Mouse (Mus musculus) limb, embryonic 12.5 days (tissue): ENCODE data around the gene Rabac1. TPM values are rescaled to one million over a fixed set of nuclear protein-coding genes. Genes with fewer than 3 reads are reported as not detected.

Experiments
- microRNA-seq: library from miRNA; unstranded; fragments of <30 nt; microRNA quantifications from one replicate; pipeline ENCODE4, GENCODE M21; 2017
- polyA plus RNA-seq: library from polyadenylated mRNA; unstranded; fragments of >200 nt; fragmentation: Nextera tagmentation; extraction: Ambion mirVana; gene quantifications from 2 replicates; pipeline ENCODE4 v1.2.1, GENCODE M21; 2016

The Rabac1 gene
- polyA plus RNA-seq, 1 experiment from 2014 or later: 88.0 TPM

Small RNA genes within 50 kb of the gene (microRNA-seq; reads per million reads assigned to microRNA genes)
- gene Mir7046: not detected
- gene Mir7047: not detected

Other genes with a start within 250 kb of the Rabac1 start
- not detected in 2 replicates for gene Gm4763, start 245.8 kb downstream of the Rabac1 start, polyA plus RNA-seq
- gene Cd177, start 212.4 kb downstream of the Rabac1 start, polyA plus RNA-seq: not detected in 2 replicates
- gene Ceacam10, start 195.5 kb downstream of the Rabac1 start, polyA plus RNA-seq: not detected in 2 replicates
- 14.2 and 22.2 TPM in 2 replicates for gene Gm9844, start 110.5 kb downstream of the Rabac1 start, polyA plus RNA-seq
- gene Lypd4, start 102.8 kb downstream of the Rabac1 start, polyA plus RNA-seq: not detected in 2 replicates
- not detected in 2 replicates for gene Dmrtc2, start 102.7 kb downstream of the Rabac1 start, polyA plus RNA-seq
- gene Rps19, start 88.4 kb downstream of the Rabac1 start, polyA plus RNA-seq: 2,324 and 2,343 TPM in 2 replicates
- 0.51 and 0.86 TPM in 2 replicates for gene Cd79a, start 75.4 kb downstream of the Rabac1 start, polyA plus RNA-seq
- gene Arhgef1, start 69.8 kb downstream of the Rabac1 start, polyA plus RNA-seq: 119 and 126 TPM in 2 replicates
- gene Gm4881, start 28.3 kb downstream of the Rabac1 start, polyA plus RNA-seq: not detected in 2 replicates
- gene Atp1a3, start 33.2 kb upstream of the Rabac1 start, polyA plus RNA-seq: 0.38 and 0.59 TPM in 2 replicates
- 12.4 and 15.0 TPM in 2 replicates for gene Grik5, start 99.6 kb upstream of the Rabac1 start, polyA plus RNA-seq
- gene Zfp574, start 99.8 kb upstream of the Rabac1 start, polyA plus RNA-seq: 39.5 and 40.9 TPM in 2 replicates
- gene Pou2f2, start 207.0 kb upstream of the Rabac1 start, polyA plus RNA-seq: 2.7 and 2.9 TPM in 2 replicates
- gene Dedd2, start 247.9 kb upstream of the Rabac1 start, polyA plus RNA-seq: 12.2 and 13.6 TPM in 2 replicates
- 3.1 and 3.4 TPM in 2 replicates for gene Zfp526, start 248.7 kb upstream of the Rabac1 start, polyA plus RNA-seq